Mouse (Mus musculus) naive thymus-derived CD4-positive, alpha-beta T cell, adult 5 months (primary cell): ENCODE measurements around the gene Loxl4. TPM values are rescaled to one million over a fixed set of nuclear protein-coding genes. Genes with fewer than 3 reads are reported as not detected.

Experiments used
- polyA plus RNA-seq: library from polyadenylated mRNA; unstranded; fragments of 100-300 nt; shearing (Covaris generic); gene quantifications from one replicate; pipeline ENCODE4 v1.2.1, GENCODE M21; 2017

Gene Loxl4
- polyA plus RNA-seq = 0.30 TPM

GRCm38 (mm10) chr19:42612654-42613053, at the start of gene Loxl4:
TSS of gene Loxl4 (minus strand) at chr19:42612813.

Other genes with a start within 250 kb of the Loxl4 start
- not detected for gene Crtac1, start 181.0 kb downstream of the Loxl4 start, polyA plus RNA-seq
- 52.2 TPM for gene R3hcc1l, start 94.1 kb downstream of the Loxl4 start, polyA plus RNA-seq
- gene Pyroxd2, start 140.0 kb upstream of the Loxl4 start, polyA plus RNA-seq = 2.0 TPM
- gene Hps1, start 167.2 kb upstream of the Loxl4 start, polyA plus RNA-seq = 33.1 TPM